Mouse (Mus musculus): ENCODE measurements around the gene Tmem201. TPM values are rescaled to one million over a fixed set of nuclear protein-coding genes. Genes with fewer than 3 reads are reported as not detected.

Gene Tmem201
- polyA plus RNA-seq, 1 experiment from 2014 or later = 42.2 TPM

DNA sequence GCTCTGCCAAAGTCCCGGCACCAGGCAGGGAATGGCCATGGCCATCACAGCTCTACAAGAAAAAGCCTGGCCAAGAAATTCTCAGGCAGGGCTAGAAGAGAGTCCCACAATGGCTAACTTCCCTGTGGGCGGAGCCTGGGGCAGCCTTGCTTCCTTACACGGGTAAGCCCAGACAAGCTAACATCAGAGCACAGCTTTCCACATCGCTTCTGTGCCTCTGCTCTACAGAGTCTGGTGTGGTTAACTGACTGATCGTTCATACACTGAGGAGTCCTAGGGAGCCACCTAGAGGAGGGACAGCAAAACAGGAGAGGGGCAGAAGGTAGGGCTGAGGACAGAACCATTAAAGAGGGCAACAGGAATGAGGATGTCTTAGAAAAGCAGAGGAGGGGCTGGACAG lies 27.3 kb downstream of the Tmem201 start:
- Histone ChIP-seq H3K9ac (no peak overlapping the region), H3K9me3 (replicated peaks) (no peaks in the 10 kb centered on the region), H3K27ac (no peak overlapping the region), H3K36me3 (peaks cover 10% of the 10 kb centered on the region), H3K4me1 (peaks cover 11% of the 10 kb centered on the region; the same call in 1 of the 2 replicates), H3K4me3 (replicated peaks) (no peak overlapping the region), H3K27me3 (no peaks in the 10 kb centered on the region), H3K4me2 (no peak overlapping the region)
- 23% methylated on average over 5 of the region's 5 CpGs for WGBS
- peak; percentile 60 for ATAC-seq (replicated peaks; ENCODE audit: low FRiP score)

DNA sequence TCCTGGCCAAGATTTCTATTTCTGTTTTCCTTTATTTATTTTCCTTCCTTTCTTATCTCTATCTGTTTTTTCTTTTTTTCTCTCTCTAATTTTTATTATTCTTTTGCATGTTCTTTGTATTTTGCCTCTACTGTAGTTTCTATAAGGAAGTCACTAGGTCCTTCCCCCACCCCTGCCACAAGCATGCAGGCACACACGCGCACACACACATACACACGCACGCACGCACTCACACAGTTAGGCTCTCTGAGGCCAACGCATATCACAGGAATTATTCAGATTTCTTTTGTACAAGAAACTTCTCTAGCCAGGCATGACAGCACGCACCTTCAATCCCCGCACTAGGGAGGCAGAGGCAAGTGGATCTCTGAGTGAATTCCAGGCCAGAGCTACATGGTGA lies 31.9 kb downstream of the Tmem201 start:
- H3K4me3 ChIP-seq (replicated peaks) = no peak overlapping the region
- H3K27ac ChIP-seq = no peak overlapping the region
- no peak for ATAC-seq (replicated peaks; ENCODE audit: low FRiP score)
- H3K27me3 ChIP-seq = peaks cover 1% of the 10 kb centered on the region; the same call in 1 of the 2 replicates
- no peak overlapping the region for H3K9ac ChIP-seq
- H3K36me3 ChIP-seq = no peaks in the 10 kb centered on the region
- 92% methylated on average over 8 of the region's 8 CpGs for WGBS
- no peak overlapping the region for H3K4me2 ChIP-seq
- H3K9me3 ChIP-seq (replicated peaks) = no peaks in the 10 kb centered on the region
- H3K4me1 ChIP-seq = peaks cover 13% of the 10 kb centered on the region

DNA sequence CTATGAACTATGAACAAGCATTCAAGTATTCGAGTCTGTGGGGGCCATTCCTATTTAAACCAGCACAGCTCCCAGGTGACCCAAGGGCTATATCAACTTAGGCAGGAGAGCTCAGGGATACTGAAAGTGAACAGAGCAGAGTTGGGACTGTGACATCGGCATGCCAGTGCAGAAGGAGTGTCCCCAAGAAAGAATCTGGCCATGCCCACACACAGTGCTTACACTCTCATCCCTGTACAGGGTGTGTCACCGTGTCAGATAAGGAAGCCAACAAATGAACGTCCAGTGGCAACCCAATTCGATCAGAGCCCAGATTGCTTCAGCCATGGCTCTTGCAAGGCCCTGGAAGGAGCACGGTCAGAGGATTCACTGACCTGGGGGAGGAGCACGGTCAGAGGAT lies 32.5 kb downstream of the Tmem201 start:
- H3K4me3 ChIP-seq (replicated peaks) = no peak overlapping the region
- peaks cover 7% of the 10 kb centered on the region; the same call in 1 of the 2 replicates for H3K27me3 ChIP-seq
- no peak overlapping the region for H3K4me2 ChIP-seq
- H3K4me1 ChIP-seq = peaks cover 13% of the 10 kb centered on the region
- H3K36me3 ChIP-seq = no peaks in the 10 kb centered on the region
- H3K27ac ChIP-seq = no peak overlapping the region
- ATAC-seq (replicated peaks; ENCODE audit: low FRiP score) = no peak
- H3K9me3 ChIP-seq (replicated peaks) = no peaks in the 10 kb centered on the region
- no peak overlapping the region for H3K9ac ChIP-seq
- WGBS = 42% methylated on average over 7 of the region's 7 CpGs

DNA sequence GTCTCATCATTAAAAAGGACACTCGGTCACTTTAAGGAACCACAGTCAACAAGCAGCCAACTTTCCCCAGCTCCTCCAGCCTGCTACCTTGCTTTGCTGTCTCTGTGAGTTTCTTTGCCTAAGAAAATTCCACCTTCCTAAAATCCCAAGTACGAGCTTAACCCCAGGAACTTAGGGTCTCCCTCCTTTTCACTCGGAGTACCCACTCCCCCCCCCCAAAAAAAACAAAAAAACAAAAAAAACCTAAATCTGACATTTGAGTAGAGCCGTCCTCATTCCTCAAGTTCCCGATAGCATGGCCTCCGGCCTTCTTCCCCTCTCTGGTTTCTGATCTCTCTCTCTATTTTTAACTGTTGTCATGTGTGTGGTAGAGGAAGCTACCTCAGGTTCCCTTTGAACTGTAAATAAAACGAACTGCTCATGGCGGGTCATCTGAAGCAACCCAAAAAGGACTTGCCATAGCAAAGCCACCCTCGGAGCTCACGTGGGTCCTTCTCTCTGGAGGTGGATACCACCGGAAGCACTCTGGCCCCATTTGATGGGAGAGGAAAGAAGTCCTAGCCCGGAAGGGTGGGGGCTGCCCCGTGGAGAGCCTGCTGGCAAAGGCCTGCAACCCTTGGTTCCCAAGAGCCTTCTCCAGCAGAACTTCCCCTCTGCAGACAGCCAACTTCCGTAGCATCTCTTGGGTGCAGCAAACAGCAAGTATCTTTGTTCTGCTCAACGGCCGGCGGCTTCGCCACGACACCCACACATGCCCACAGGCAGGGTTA lies 35.4 kb downstream of the Tmem201 start, which contains the start of gene Pik3cd:
TSS of gene Pik3cd (minus strand) at position 362 of the 770 bp plus-strand sequence.
- Histone ChIP-seq H3K9me3 (replicated peaks) (no peaks in the 10 kb centered on the region), H3K27ac (no peak within 1 kb of the TSS), H3K4me2 (0 out of 2 replicates have a peak within 1 kb of the TSS, but pooled peaks have one; percentile 0), H3K9ac (no peak within 1 kb of the TSS), H3K4me1 (peaks cover 27% of the 10 kb centered on the region), H3K36me3 (no peaks in the 10 kb centered on the region), H3K27me3 (peaks cover 17% of the 10 kb centered on the region), H3K4me3 (replicated peaks) (no peak within 1 kb of the TSS)
- WGBS = 39% methylated on average over 19 of the region's 19 CpGs
- no peak for ATAC-seq (replicated peaks; ENCODE audit: low FRiP score)

DNA sequence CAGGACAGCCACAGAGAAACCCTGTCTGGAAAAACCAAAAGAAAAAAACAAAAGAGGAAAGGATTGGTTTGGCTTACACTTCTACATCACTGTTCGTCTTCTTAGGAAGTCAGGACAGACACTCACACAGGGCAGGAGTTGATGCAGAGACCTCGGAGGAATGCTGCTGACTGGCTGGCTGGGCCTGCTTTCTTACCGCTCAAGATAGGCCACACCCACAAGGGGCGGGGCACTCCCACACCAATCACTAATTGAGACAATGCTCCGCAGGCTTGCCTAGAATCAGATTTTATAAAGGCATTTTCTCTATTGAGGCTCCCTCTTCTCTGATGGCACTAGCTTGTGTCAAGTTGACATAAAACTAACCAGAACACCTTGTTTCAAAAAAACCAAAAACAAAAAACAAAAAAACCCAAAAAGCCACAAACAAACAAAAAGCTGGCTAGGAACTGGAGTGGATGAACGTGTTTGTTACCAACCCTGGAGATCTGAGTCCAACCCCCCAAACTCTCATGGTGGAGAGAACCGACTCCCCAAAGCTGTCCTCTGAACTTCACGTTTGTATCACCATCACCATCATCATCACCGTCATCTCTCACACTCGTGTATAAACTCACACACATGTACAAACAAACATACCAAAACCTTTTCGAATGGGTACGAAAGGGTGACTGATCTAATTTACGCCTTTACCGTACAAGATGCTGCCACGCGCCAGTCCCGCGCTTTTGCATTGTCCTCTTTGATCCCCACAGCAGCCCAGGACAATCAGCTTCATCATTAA lies 36.2 kb downstream of the Tmem201 start:
- no peak for ATAC-seq (replicated peaks; ENCODE audit: low FRiP score)
- Histone ChIP-seq H3K9ac (no peak overlapping the region), H3K9me3 (replicated peaks) (no peaks in the 10 kb centered on the region), H3K4me1 (peaks cover 35% of the 10 kb centered on the region), H3K4me2 (no peak overlapping the region), H3K27ac (no peak overlapping the region), H3K4me3 (replicated peaks) (no peak overlapping the region), H3K27me3 (peaks cover 17% of the 10 kb centered on the region), H3K36me3 (no peaks in the 10 kb centered on the region)
- WGBS = 64% methylated on average over 18 of the region's 18 CpGs

DNA sequence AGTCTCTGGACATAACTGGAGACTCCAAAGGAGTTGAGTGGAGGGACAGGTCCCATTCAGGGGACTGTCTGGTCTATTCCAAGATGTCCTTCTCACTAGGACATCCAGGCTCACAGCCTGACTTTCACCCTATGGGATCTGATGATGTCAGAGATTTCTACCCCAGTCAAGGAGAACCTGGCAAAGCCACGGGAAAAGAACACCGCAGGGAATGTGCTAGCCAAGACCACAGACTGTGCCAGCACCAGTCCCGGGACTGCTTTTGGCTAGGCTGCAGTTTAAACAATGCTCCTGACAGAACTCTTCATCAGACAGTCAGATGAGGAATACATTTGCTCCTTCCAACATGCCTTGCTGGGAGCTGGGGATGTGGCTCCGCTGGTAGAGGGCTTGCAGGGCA lies 37.9 kb downstream of the Tmem201 start:
- peaks cover 17% of the 10 kb centered on the region for H3K27me3 ChIP-seq
- ATAC-seq (replicated peaks; ENCODE audit: low FRiP score) = no peak
- H3K27ac ChIP-seq = no peak overlapping the region
- 88% methylated on average over 4 of the region's 4 CpGs for WGBS
- H3K9me3 ChIP-seq (replicated peaks) = no peaks in the 10 kb centered on the region
- no peak overlapping the region for H3K4me2 ChIP-seq
- H3K4me1 ChIP-seq = peaks cover 38% of the 10 kb centered on the region
- no peak overlapping the region for H3K9ac ChIP-seq
- H3K4me3 ChIP-seq (replicated peaks) = no peak overlapping the region
- H3K36me3 ChIP-seq = no peaks in the 10 kb centered on the region

DNA sequence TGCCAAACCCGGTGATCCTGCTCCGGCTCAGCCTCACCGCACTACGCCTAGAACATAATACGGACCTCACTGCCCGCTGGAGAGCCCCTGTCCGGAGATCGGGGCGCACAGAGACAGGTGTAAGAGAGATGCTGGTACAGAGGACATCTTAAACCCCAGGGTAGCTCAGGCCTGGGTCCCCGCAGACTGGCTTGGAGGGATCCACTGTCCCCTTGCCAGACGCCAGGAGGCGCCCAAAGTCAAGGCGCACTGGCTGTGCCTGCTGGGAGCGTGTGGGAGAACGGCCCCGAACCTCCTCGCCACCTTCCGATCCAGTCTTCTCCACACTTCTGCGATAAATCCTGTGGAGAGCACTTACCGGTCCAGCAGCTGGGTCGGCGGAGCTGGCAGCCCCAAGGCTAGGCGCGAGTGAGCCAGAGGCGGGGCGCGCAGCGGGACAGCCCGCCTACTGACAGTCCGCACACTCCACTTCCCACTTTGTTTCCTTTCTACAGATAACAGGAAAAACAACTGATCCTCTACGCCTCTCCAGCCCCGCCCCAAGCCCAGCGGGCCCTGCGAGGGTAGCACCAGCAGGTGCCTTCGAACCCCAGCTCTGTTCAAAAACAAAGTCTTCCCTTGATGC lies 39.5 kb downstream of the Tmem201 start:
- peak overlapping the region; percentile 52 for H3K4me3 ChIP-seq (replicated peaks)
- 1% methylated on average over 35 of the region's 35 CpGs for WGBS
- peak overlapping the region; percentile 82 for H3K4me2 ChIP-seq
- peaks cover 17% of the 10 kb centered on the region for H3K27me3 ChIP-seq
- H3K4me1 ChIP-seq = peaks cover 38% of the 10 kb centered on the region
- 0 out of 2 replicates have a peak overlapping the region, but pooled peaks have one; percentile 39 for H3K27ac ChIP-seq
- no peaks in the 10 kb centered on the region for H3K36me3 ChIP-seq
- peak overlapping the region; percentile 51 for H3K9ac ChIP-seq
- peak; percentile 69 for ATAC-seq (replicated peaks; ENCODE audit: low FRiP score)
- H3K9me3 ChIP-seq (replicated peaks) = no peaks in the 10 kb centered on the region

DNA sequence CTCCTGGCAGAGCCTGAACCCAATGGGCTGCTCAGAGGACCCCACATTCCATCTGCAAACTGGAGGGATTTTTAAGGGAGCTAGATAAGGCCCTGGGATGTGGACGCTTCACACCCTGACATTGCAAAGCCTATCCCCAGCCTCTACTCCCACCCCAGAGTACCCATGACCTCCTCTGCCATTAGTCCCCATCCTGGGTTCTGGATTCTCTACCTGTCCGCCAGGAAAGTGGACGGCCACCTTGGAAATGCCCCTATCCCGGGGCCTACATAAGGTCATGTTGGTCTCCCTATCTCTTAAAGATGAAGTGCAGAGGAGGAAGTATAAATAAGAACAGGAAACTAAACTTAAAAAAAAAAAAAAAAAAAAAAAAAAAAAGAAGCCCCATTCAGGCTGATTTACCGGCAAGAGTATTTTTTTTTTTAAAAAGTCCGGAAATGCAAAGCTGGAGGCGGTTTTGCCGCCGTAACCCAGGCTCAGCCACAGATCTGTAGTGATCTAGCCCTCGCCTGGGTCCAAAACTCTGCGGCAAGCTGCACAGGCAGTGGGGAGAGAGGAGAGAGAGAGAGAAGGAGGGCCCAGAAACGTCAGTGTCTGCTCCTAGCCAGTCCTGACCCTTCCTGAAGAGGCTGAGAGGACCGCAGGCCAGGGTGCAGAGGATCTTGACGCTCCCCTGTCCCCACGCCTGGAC lies 40.2 kb downstream of the Tmem201 start:
- 0 out of 2 replicates have a peak overlapping the region, but pooled peaks have one; percentile 39 for H3K27ac ChIP-seq
- peaks cover 17% of the 10 kb centered on the region for H3K27me3 ChIP-seq
- no peaks in the 10 kb centered on the region for H3K9me3 ChIP-seq (replicated peaks)
- peak; percentile 7; the same call in 1 of the 2 replicates for ATAC-seq (replicated peaks; ENCODE audit: low FRiP score)
- no peaks in the 10 kb centered on the region for H3K36me3 ChIP-seq
- peak overlapping the region; percentile 82 for H3K4me2 ChIP-seq
- peak overlapping the region; percentile 52 for H3K4me3 ChIP-seq (replicated peaks)
- H3K9ac ChIP-seq = peak overlapping the region; percentile 51; the same call in 1 of the 2 replicates
- H3K4me1 ChIP-seq = peaks cover 35% of the 10 kb centered on the region
- WGBS = 22% methylated on average over 15 of the region's 15 CpGs

DNA sequence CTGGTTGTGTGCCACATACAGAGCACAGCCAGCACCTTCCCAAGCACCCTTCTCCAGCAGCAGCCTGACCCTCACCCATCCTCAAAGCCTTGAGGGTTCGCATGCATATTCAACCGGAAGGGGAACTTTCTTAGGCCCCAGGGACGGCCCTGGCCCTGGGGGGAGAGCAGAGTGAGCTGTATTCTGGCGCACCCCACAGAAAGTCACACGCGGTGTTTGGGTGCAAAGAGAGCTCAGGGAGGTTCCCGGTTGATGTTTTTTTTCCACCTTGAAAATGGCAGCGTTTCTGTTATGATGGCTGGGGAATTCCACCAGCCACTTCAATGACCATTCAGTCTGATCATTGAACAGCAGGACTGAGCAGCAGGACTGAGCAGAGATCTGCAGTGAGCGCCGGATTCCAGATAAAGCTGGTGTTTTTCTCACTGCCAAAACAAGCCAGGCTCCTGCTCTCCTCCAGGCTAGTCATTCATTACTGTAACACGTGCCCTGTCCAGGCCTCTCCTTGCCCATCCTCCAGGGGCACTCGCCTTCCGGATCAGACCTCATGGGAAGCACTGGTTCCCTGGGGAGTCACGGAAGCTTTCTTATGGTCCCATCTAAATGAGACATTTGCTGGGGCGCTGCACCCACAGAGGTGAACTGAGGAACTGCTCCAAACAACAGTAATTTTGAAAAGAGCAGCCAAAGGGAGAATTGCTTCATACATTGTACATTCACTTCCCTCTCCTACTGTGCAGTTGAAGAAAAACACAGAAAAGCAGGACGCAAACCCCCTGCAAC lies 41.5 kb downstream of the Tmem201 start:
- H3K27ac ChIP-seq = no peak overlapping the region
- H3K9ac ChIP-seq = no peak overlapping the region
- peak; percentile 52 for ATAC-seq (replicated peaks; ENCODE audit: low FRiP score)
- 36% methylated on average over 16 of the region's 16 CpGs for WGBS
- H3K4me2 ChIP-seq = 0 out of 2 replicates have a peak overlapping the region, but pooled peaks have one; percentile 15
- H3K36me3 ChIP-seq = no peaks in the 10 kb centered on the region
- H3K4me3 ChIP-seq (replicated peaks) = no peak overlapping the region
- H3K27me3 ChIP-seq = peaks cover 17% of the 10 kb centered on the region
- peaks cover 31% of the 10 kb centered on the region for H3K4me1 ChIP-seq
- H3K9me3 ChIP-seq (replicated peaks) = no peaks in the 10 kb centered on the region

DNA sequence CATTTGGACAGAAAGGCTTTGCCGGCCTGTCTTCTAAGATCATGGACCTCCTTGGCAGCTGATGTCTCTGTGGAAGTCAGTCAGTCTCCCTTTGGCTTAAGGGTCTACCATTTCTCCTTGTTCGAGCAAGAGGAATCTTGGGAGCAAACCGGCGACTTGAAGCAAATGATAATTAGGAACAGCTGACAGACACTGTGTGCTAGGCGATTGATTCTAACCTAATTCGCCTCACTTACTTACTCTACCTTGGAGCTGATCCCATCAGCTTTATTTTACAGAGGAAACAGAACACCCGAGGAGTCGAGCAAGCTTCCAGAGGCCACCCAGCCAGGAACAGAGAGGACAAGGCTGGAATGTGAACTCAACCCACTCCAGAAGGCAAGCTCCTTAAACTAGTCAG lies 46.5 kb downstream of the Tmem201 start:
- H3K9me3 ChIP-seq (replicated peaks) = no peaks in the 10 kb centered on the region
- peaks cover 9% of the 10 kb centered on the region for H3K4me1 ChIP-seq
- H3K9ac ChIP-seq = no peak overlapping the region
- H3K27ac ChIP-seq = no peak overlapping the region
- H3K27me3 ChIP-seq = peaks cover 4% of the 10 kb centered on the region; the same call in 1 of the 2 replicates
- no peak overlapping the region for H3K4me3 ChIP-seq (replicated peaks)
- ATAC-seq (replicated peaks; ENCODE audit: low FRiP score) = no peak
- no peaks in the 10 kb centered on the region for H3K36me3 ChIP-seq
- WGBS = 62% methylated on average over 8 of the region's 8 CpGs
- no peak overlapping the region for H3K4me2 ChIP-seq

DNA sequence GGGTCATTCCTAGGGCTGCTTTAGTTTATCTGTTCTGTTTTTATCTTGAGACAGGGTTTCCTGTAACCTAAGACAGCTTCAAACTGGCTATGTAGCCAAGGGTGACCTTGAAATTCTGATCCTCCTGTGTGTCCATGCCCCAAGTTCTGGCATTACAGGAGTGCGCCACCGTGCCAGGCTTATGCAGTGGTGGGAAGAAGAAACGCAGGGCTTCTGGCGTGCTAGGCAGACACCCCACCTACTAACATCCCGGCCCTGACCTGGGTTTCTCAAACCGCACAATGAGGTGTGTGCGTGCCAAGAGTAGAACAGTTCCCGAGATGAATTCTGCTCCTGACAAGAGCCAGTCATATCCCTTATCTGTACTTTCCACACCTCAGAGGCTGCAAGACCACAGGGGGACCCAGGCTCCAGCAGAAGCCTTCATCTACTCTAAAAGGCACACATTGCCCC lies 47.0 kb downstream of the Tmem201 start:
- Histone ChIP-seq H3K4me2 (no peak overlapping the region), H3K4me3 (replicated peaks) (no peak overlapping the region), H3K4me1 (peaks cover 4% of the 10 kb centered on the region; the same call in 1 of the 2 replicates), H3K36me3 (no peaks in the 10 kb centered on the region), H3K9ac (no peak overlapping the region), H3K27me3 (peaks cover 7% of the 10 kb centered on the region; the same call in 1 of the 2 replicates), H3K9me3 (replicated peaks) (no peaks in the 10 kb centered on the region), H3K27ac (no peak overlapping the region)
- no peak for ATAC-seq (replicated peaks; ENCODE audit: low FRiP score)
- 88% methylated on average over 8 of the region's 8 CpGs for WGBS
